Mouse (Mus musculus): Measurements from ENCODE around the gene Abi3.

The Abi3 gene

GRCm38 (mm10) chr11:95825625-95826024 lies 16.7 kb downstream of the Abi3 start:
- DNase-seq (ENCODE audit: low spot score in 2 of 2), result no peak

GRCm38 (mm10) chr11:95824877-95825243 lies 17.4 kb downstream of the Abi3 start:
- DNase-seq (ENCODE audit: low spot score in 2 of 2), result no peak

- peak; percentile 84 to 90 for DNase-seq (ENCODE audit: low spot score in 2 of 2)
Measured at GRCm38 (mm10) chr11:95824071-95824876, 18.0 kb downstream of the Abi3 start, which contains the start of gene Phospho1. Phospho1 (plus strand) TSS chr11:95824499.

DNA sequence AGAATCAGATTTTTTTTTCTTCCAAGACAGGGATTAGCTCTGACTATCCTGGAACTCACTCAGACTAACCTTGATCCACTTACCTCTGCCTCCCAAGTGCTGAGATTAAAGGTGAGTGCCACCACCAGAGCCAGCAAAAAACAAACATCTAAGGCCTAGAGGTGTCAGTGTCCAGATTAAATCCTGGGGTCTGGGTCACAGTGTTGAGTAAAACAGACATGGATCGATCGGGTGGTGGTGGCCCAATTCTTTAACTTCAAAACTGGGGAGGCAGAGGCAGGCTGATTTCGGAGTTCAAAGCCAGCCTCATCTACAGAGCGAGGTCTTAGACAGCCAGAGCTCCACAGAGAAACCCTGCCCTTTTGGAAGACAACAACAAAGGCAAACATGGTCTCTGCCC lies 19.8 kb downstream of the Abi3 start:
- no peak for DNase-seq (ENCODE audit: low spot score in 2 of 2)

DNA sequence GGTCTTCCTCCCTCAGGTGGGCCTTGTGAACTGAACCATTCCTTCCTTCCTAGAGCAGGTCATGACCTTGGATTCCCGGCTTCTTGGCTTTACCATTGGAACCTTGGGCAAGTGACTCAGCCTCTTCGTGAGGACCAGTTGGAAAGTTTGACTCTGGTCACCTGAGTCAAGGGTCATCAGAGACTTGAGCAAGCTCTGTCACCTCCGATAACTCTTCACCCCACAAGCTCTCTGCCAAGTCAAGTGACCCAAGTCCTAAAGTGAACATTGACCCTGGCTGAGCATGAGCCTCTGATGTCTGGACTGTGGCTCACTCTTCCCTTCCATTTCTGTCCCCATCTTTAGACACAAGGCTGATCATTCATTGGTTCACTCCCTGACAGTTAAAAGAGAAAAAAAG lies 20.8 kb downstream of the Abi3 start:
- no peak for DNase-seq (ENCODE audit: low spot score in 2 of 2)

GRCm38 (mm10) chr11:95819138-95819537 lies 23.1 kb downstream of the Abi3 start:
- DNase-seq (ENCODE audit: low spot score in 2 of 2), result no peak

GRCm38 (mm10) chr11:95815412-95815811 lies 26.9 kb downstream of the Abi3 start:
- no peak for DNase-seq (ENCODE audit: low spot score in 2 of 2)

GRCm38 (mm10) chr11:95814857-95815256 lies 27.4 kb downstream of the Abi3 start:
- no peak for DNase-seq (ENCODE audit: low spot score in 2 of 2)

- DNase-seq (ENCODE audit: low spot score in 2 of 2), result no peak
Measured at GRCm38 (mm10) chr11:95814101-95814500, 28.2 kb downstream of the Abi3 start.

- DNase-seq (ENCODE audit: low spot score in 2 of 2), result no peak
Measured at GRCm38 (mm10) chr11:95812224-95812623, 30.1 kb downstream of the Abi3 start.

GRCm38 (mm10) chr11:95811741-95812140 lies 30.5 kb downstream of the Abi3 start:
- no peak for DNase-seq (ENCODE audit: low spot score in 2 of 2)

DNA sequence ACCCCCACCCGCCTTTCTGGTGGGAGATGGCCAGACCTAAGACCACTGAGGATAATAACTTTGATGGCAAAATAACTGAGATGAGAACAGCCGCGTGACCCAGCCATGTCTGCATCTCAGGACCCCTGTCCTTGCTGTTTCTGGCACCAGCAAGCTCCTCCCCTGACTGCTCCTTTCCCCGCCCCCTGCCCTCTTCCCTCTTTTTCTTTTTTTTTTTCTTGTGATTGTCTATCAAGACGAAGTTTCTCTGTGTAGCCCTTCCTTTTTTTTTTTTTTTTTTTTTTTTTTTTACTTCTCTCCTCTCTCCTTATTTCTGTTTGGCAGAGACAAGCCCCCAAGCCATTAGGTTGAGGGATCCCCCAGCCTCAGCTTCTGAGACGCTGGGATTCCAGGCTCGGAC lies 31.4 kb downstream of the Abi3 start:
- no peak for DNase-seq (ENCODE audit: low spot score in 2 of 2)

GRCm38 (mm10) chr11:95809603-95810002 lies 32.7 kb downstream of the Abi3 start:
- no peak for DNase-seq (ENCODE audit: low spot score in 2 of 2)

GRCm38 (mm10) chr11:95808448-95809011 lies 33.7 kb downstream of the Abi3 start:
- peak; percentile 64 for DNase-seq (ENCODE audit: low spot score in 2 of 2)

GRCm38 (mm10) chr11:95807884-95808283 lies 34.4 kb downstream of the Abi3 start:
- DNase-seq (ENCODE audit: low spot score in 2 of 2), result no peak

GRCm38 (mm10) chr11:95805527-95805926 lies 36.7 kb downstream of the Abi3 start:
- peak in 1 of 2 experiments; percentile 33 for DNase-seq (ENCODE audit: low spot score in 2 of 2)

- no peak for DNase-seq (ENCODE audit: low spot score in 2 of 2)
Measured at GRCm38 (mm10) chr11:95805010-95805409, 37.3 kb downstream of the Abi3 start.

DNA sequence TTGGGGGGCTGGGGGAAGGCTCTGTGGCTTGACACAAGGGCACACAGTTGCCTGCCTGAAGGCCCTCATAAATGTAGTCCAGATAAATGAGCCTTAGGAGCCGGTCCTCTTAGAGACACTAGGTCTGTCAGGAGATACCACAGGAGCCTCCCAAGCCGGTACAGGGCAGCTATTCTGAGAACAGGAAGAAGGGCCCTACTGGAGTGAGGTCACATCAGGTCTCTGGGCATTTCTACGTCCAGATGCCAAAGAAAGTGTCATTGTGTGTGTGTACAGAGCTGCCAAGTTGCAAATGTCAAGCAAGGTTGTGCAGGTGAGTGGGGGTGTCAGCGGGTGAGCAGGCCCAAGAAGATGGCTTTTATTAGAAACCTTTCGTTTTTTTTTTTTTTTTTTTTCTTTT lies 46.7 kb downstream of the Abi3 start:
- no peak for DNase-seq (ENCODE audit: low spot score in 2 of 2)

- no peak for DNase-seq (ENCODE audit: low spot score in 2 of 2)
Measured at GRCm38 (mm10) chr11:95794201-95794600, 48.1 kb downstream of the Abi3 start.

DNA sequence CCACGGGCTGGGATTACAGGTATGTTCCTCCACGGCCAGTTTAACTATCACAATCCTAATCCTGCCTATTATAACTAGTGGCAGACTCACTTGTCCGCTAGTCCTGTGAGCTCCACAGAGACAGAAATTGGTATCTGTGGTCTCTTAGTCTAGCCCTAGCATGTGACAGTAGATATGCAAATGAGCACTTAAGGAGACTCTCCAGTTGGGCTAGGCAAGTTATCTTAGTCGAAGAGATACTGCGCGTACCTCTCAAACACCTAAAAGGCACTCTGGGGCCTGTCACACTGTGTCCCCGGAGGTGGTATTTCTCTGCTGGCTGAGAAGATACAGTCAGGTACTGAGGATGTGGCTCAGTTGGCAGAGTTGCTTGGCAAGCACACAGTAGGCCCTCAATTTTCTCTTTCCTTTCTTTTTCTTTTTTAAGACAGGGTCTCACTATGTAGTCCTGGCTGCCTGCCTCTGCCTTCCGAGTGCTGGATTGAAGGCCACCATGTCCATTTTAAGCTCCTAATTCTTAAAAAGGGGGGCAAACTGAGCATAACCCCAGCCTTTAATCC lies 49.2 kb downstream of the Abi3 start:
- DNase-seq (ENCODE audit: low spot score in 2 of 2), result no peak

GRCm38 (mm10) chr11:95791787-95792186 lies 50.5 kb downstream of the Abi3 start:
- no peak for DNase-seq (ENCODE audit: low spot score in 2 of 2)

DNA sequence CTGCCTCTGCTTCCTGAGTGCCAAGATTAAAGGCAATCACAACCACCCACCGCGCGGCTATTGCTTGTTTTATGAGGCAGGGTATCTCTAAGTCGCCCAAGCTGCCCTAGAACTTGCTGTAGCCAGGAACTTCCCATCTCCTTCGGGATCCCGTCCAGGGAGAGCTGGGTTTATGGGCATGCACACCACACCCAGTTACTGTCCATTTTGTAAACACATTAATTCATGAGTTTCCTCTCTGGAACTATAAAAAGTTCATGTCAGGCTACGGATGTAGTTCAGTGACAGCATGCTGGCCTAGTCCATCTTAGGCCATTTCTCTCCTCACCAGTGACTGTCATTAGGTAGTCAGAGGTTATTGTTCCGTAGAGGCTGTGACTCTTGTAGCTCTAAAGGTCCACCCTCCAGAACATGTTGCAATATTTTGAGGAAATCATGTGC lies 52.8 kb downstream of the Abi3 start:
- DNase-seq (ENCODE audit: low spot score in 2 of 2), result no peak

GRCm38 (mm10) chr11:95786511-95786910 lies 55.8 kb downstream of the Abi3 start:
- no peak for DNase-seq (ENCODE audit: low spot score in 2 of 2)

Measured in spleen, postnatal 14 days (tissue).